Mouse (Mus musculus): ENCODE data around the gene Ddias.
"Not testable (repeated sequence)": the region's sequence is repeated elsewhere in the genome, so short reads cannot be mapped to it uniquely, and the experiment has no call there.

Gene Ddias

GRCm38 (mm10) chr7:92874116-92874675 is at the start of gene Ddias, which contains the start of gene Prcp:
Gene Ddias, minus strand, starts transcription at chr7:92874247.
Gene Prcp, plus strand, starts transcription at chr7:92874470.
- DNase-seq = peak; percentile 98

- no peak for DNase-seq
Observed at GRCm38 (mm10) chr7:92920857-92921172, 46.8 kb upstream of the Ddias start.

GRCm38 (mm10) chr7:92920172-92920856 is 46.3 kb upstream of the Ddias start:
- no peak for DNase-seq

DNA sequence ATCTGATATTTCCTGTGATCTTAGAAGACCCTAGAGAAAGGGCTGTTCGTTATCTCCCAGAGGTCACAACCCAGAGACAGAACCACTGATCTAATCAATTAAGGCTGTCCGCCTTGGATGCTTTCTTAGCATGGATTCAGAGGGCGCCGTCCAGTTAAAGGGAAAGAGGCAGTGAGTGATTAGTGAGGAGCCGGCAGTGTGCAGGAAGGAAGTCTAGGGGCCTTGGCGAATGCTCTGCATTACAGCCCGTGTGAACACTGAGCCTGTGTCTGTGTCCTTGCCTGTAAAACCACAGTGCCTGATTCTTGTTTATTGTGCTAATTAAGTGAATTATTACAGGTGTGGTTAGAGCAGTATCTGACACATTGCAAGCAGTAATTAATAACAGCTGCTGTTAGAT is 30.2 kb upstream of the Ddias start:
- DNase-seq = not testable (repeated sequence)

GRCm38 (mm10) chr7:92903360-92904038 is 29.5 kb upstream of the Ddias start:
- peak; percentile 46 for DNase-seq

GRCm38 (mm10) chr7:92897021-92897420 is 23.0 kb upstream of the Ddias start:
- DNase-seq = peak; percentile 7

DNA sequence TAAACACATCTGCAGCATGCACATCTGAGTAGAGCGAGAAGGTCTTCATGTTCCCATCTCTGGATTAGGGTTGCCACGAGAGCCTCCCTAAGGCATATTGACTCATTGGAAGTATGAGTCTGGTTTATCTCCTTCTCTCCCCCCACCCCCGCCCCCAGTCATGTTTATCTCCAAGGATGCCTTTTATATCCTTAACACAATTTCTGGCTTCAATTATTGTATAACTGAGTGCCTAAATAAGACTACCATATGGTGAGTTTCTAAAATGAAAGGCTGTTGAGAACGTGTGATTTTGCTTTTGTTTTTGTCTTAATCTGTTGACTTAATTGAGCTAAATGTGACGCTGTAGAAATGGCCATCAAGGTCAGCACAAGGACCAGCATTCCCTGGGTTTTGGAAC is 22.0 kb upstream of the Ddias start:
- no peak for DNase-seq

DNA sequence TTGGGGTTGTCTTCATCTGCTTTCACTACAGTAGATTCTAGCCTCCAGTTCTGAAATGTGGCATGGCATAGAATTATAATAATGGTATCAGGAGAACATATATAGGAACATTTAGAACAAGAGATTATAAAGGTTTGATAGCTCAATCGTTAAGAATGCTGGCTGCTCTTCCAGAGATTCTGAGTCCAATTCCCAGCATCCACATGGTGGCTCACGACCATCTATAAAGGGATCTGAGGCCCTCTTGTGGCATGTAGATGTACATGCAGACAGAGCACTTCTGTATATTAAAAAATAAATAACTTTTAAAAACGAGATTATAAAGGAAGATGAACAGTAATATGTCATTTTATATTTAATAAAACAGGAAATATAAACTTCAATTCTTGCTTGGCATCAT is 19.4 kb upstream of the Ddias start:
- DNase-seq = no peak

DNA sequence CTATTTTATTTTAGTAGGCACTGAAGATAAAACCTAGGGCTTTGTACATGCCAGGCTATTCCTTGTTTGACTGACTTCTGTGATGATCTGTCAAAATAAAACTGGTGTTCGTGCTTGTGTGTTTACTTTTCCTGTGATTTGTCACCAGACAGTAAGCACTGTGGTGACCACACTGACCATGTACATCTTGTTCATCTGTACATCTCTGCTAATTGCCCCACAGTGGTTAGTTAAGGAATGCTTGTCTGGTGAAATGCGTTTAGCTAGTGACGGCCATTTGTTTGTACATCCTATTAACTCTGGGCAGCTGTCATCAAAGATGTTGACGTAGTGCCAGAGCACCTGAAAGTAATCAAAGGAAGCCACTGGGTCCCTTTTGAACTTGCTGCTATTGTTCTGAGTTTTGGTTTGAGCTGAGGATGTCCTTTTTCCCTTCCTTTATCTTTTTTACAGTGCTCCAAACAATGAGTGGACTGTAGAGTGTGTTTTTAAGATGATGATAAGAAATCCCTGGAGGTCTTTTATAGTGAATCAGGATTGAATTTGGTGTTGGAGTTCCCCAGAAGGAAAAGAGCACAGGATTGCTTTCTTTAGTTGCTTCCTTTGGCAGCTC is 16.7 kb upstream of the Ddias start:
- no peak for DNase-seq

DNA sequence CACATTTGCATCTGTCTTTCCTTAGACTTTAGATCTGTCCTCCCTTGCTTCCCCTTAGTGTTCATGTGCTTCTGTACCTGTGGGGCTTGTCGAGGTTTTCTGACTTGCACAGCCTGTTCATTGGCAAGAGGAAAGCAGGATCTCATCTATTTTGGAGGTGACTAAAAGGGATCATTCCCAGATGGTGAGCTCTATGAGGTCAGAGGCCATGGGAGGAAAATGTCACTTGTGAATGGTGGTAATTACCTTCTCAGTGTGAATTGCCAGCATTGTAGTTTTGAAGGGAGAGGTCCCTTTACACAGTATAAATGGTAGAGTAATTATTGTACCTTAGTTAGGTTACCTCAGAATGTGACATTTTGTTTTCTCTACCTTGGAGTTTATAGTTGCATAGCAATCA is 16.2 kb upstream of the Ddias start:
- DNase-seq = no peak

GRCm38 (mm10) chr7:92887230-92887629 is 13.2 kb upstream of the Ddias start:
- DNase-seq = no peak

- DNase-seq = no peak
Observed at GRCm38 (mm10) chr7:92886801-92887200, 12.8 kb upstream of the Ddias start.

- DNase-seq = no peak
Observed at GRCm38 (mm10) chr7:92884998-92885660, 11.1 kb upstream of the Ddias start.

GRCm38 (mm10) chr7:92883850-92884716 is 10.0 kb upstream of the Ddias start:
- DNase-seq = no peak

DNA sequence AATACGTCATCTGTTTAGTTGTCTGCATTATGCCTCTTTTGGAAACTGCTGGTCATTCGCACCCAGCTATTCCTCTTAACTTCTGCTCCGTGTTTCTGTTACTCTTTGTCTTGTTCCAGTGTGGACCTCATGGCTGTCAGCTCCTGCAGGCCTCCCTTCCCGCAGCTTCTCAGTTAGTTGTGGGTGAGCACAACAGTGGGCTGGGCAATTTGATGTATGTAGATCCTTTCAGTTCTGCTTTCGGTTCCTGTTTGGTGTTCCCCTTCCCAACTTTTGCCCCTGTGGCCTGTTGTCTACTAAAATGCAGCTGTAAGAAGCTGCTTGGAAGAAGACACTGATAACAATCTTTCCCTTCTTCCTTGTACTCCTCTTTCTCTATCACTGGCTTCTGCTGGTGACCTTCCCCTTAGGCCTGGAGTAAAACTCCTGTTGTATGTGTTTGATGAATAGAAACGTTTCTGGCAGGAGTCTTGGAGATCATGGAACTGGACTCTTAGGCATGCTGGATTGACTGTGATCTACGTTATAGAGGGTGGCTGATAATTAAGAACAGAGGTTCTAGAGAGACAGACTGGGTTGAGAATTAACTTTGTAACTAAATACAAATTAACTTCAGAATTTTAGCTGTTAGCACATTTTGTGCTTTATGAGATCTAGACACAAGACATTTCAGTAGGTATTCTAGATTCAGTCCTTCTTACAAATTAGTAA is 4.7 kb upstream of the Ddias start:
- no peak for DNase-seq

DNA sequence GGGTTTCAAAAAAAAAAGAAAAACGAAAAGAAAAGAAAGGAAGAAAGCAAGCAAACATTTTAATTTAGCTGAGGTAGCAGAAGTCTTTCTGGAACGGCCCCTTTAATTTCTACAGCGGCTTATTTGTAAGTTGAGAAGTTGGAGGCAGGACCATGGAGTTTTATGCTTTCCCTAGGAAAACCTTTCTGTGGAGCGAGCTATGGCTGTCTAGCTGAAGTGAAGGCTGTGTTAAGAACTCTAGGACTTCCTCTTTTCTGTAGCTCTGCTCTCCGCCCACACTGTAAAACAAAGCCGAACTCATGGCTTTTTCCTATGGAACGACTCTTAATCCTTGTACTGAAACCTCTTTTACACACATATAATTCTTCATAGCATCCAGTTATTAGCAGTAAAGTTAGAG is 2.5 kb upstream of the Ddias start:
- no peak for DNase-seq

DNA sequence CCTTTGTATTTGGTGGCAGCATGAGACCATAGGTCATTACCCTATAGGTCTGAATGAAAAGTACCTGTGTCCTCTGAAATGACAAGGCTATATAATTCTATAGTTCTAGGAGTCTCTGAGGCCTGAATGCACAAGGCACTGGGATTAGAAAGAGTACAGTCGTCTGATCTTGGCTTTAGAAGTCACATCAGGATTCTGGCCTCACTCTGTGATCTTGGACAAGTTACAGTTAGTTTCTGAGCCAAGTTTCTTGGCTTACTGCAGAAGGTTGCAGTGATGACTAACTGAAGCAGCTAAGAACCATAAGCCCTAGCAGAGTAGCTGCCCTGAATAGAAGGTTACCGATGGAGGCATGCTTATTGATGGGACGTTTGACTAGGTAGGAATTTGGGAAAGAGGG is 2.0 kb upstream of the Ddias start:
- no peak for DNase-seq

- DNase-seq = peak; percentile 74
Observed at GRCm38 (mm10) chr7:92874761-92875408, 838 bp upstream of the Ddias start.

DNA sequence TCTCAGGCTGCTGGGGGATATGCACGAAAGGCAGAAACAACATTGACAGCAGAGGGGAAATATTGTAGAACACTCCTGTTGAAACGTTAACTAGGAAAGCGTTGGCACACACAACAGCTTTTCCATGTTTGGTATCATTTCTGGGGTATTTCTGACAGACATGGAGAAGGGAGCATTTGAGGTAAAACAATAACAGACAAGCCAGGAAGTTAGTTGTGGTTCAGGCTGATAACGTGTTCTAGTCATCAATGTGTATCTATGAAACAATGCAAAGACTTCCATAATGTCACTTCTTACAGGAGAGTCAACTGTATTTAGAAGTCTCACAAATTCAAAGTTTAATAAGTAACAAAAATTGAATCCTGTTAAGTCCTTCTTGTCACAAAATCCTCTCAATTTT is 2.5 kb downstream of the Ddias start:
- no peak for DNase-seq

- DNase-seq = no peak
Observed at GRCm38 (mm10) chr7:92870161-92870560, 3.9 kb downstream of the Ddias start.

DNA sequence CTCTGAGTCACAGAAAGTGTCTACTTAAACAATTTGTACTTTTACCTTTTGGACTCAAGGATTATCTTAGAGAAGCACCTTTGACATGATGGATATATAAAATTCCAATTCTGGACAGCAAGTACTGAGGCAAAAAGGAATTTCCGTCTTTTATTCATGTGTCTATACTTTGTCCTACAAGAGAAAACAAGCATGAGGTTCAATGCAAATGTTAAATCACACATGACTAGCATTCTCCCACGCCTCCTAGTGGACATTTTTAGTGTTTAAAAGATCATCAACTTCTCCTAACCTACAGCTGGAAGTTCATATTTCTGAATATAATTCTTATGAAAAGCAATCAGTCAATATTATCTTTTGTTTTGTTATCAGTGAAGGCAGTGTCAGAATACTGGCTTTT is 7.5 kb downstream of the Ddias start:
- DNase-seq = no peak

Data from right cerebral cortex, postnatal 4 days (tissue).